Mouse (Mus musculus) embryo, embryonic 10 days (tissue): Measurements from ENCODE around the gene Kcnq1.
A peak's percentile ranks its signal among the peaks of the same experiment; 100 is the strongest.

Experiments used
- DNase-seq: peaks from one replicate; pipeline ENCODE4 v3.0.0-alpha.2; 2015; ENCODE audit warnings: low spot score

The Kcnq1 gene

GRCm38 (mm10) chr7:143364969-143365839 lies 259.0 kb downstream of the Kcnq1 start:
- DNase-seq: no peak

GRCm38 (mm10) chr7:143367366-143368266 lies 261.5 kb downstream of the Kcnq1 start:
- DNase-seq: no peak

GRCm38 (mm10) chr7:143368267-143368643 lies 262.1 kb downstream of the Kcnq1 start:
- no peak for DNase-seq

- no peak for DNase-seq
These were observed 265.2 kb downstream of the Kcnq1 start for GRCm38 (mm10) chr7:143371336-143371735.

- DNase-seq: no peak
These were observed 267.1 kb downstream of the Kcnq1 start for GRCm38 (mm10) chr7:143373265-143373664.

- DNase-seq: no peak
These were observed 269.8 kb downstream of the Kcnq1 start for GRCm38 (mm10) chr7:143375945-143376344.

- DNase-seq: no peak
These were observed 274.4 kb downstream of the Kcnq1 start for GRCm38 (mm10) chr7:143380466-143381073.

- peak; percentile 48 for DNase-seq
These were observed 280.5 kb downstream of the Kcnq1 start for GRCm38 (mm10) chr7:143386632-143387031.

- DNase-seq: no peak
These were observed 282.9 kb downstream of the Kcnq1 start for GRCm38 (mm10) chr7:143388783-143389695.

- no peak for DNase-seq
These were observed 283.7 kb downstream of the Kcnq1 start for GRCm38 (mm10) chr7:143389860-143390259.

GRCm38 (mm10) chr7:143390277-143390948 lies 284.3 kb downstream of the Kcnq1 start:
- no peak for DNase-seq

GRCm38 (mm10) chr7:143395113-143395563 lies 289.0 kb downstream of the Kcnq1 start:
- DNase-seq: no peak

GRCm38 (mm10) chr7:143399756-143400155 lies 293.6 kb downstream of the Kcnq1 start:
- no peak for DNase-seq

GRCm38 (mm10) chr7:143400599-143400998 lies 294.4 kb downstream of the Kcnq1 start:
- DNase-seq: no peak

GRCm38 (mm10) chr7:143401429-143402016 lies 295.4 kb downstream of the Kcnq1 start:
- DNase-seq: no peak

- DNase-seq: no peak
These were observed 298.1 kb downstream of the Kcnq1 start for GRCm38 (mm10) chr7:143404296-143404695.

- DNase-seq: no peak
These were observed 301.9 kb downstream of the Kcnq1 start for GRCm38 (mm10) chr7:143407931-143408501.

GRCm38 (mm10) chr7:143408615-143409021 lies 302.5 kb downstream of the Kcnq1 start:
- DNase-seq: no peak

GRCm38 (mm10) chr7:143412606-143413005 lies 306.4 kb downstream of the Kcnq1 start:
- DNase-seq: no peak

- DNase-seq: peak; percentile 39
These were observed 308.9 kb downstream of the Kcnq1 start for GRCm38 (mm10) chr7:143415070-143415469.
